Mouse (Mus musculus) liver, embryonic 14.5 days (tissue): ENCODE measurements around the gene Tdg.

Experiments
- CTCF ChIP-seq: IDR thresholded peaks from 2 replicates; pipeline ENCODE4 v1.5.1; 2016; ENCODE audit warnings: antibody characterized with exemption, low read depth, control low read depth
- EP300 ChIP-seq: IDR thresholded peaks from 2 replicates; pipeline ENCODE4 v1.6.1; 2016; ENCODE audit warnings: antibody characterized with exemption, low read depth

GRCm38 (mm10) chr10:82622671-82623552 lies 6.7 kb upstream of the Tdg start, which contains the start of gene 1190007I07Rik:
- peak; percentile 44; the same call in 1 of the 2 replicates for TF ChIP-seq CTCF
- TF ChIP-seq EP300: no peak
